Mouse (Mus musculus) forebrain, embryonic 16.5 days (tissue): ENCODE measurements around the gene Camkk1. TPM values are rescaled to one million over a fixed set of nuclear protein-coding genes. Genes with fewer than 3 reads are reported as not detected.

Experiments used
- ATAC-seq: fragments of 200-750 bp; cut with Nextera tagmentation; 2 replicates; pipeline ENCODE4 v1.8.0; 2017; ENCODE audit warnings: mild to moderate bottlenecking, moderate library complexity
- H3K27ac ChIP-seq: fragments of 300-500 bp; sonication (generic); 2 replicates; pipeline ENCODE4 v1.5.1; 2014; ENCODE audit warnings: low read length, control low read depth
- H3K27me3 ChIP-seq: fragments of 300-500 bp; sonication (generic); replicated peaks from 2 replicates; pipeline ENCODE4 v1.6.1; 2014; ENCODE audit warnings: low read length; ENCODE audit not compliant: control insufficient read depth, insufficient read depth
- H3K36me3 ChIP-seq: fragments of 300-500 bp; sonication (generic); 2 replicates; pipeline ENCODE4 v1.6.1; 2014; ENCODE audit not compliant: control insufficient read depth, insufficient read depth
- H3K4me1 ChIP-seq: fragments of 300-500 bp; sonication (generic); replicated peaks from 2 replicates; pipeline ENCODE4 v1.6.1; 2014; ENCODE audit warnings: low read length; ENCODE audit not compliant: control insufficient read depth, insufficient read depth
- H3K4me2 ChIP-seq: fragments of 300-500 bp; sonication (generic); 2 replicates; pipeline ENCODE4 v1.6.1; 2014; ENCODE audit warnings: mild to moderate bottlenecking, low read length, control low read depth
- H3K4me3 ChIP-seq: fragments of 300-500 bp; sonication (generic); replicated peaks from 2 replicates; pipeline ENCODE4 v1.5.1; 2014; ENCODE audit warnings: mild to moderate bottlenecking, low read length, control low read depth
- H3K9ac ChIP-seq: fragments of 300-500 bp; sonication (generic); replicated peaks from 2 replicates; pipeline ENCODE4 v1.6.1; 2014; ENCODE audit warnings: low read depth, low read length, control low read depth
- H3K9me3 ChIP-seq: fragments of 300-500 bp; sonication (generic); 2 replicates; pipeline ENCODE4 v1.6.1; 2016; ENCODE audit warnings: low read length; ENCODE audit not compliant: control insufficient read depth
- WGBS: fragments of 180-500 bp; shearing (Covaris S2); extraction: QIAGEN DNeasy Blood & Tissue Kit; methylation state at CpG from one replicate; pipeline ENCODE4 v1.1.7; 2014; 5-methylcytosine and 5-hydroxymethylcytosine counted together
- polyA plus RNA-seq: library from polyadenylated mRNA; unstranded; fragments of >200 nt; fragmentation: Nextera tagmentation; extraction: Ambion mirVana; gene quantifications from 2 replicates; pipeline ENCODE4 v1.2.1, GENCODE M21; 2015

The Camkk1 gene
- polyA plus RNA-seq, 1 experiment from 2014 or later: 27.7 TPM

DNA sequence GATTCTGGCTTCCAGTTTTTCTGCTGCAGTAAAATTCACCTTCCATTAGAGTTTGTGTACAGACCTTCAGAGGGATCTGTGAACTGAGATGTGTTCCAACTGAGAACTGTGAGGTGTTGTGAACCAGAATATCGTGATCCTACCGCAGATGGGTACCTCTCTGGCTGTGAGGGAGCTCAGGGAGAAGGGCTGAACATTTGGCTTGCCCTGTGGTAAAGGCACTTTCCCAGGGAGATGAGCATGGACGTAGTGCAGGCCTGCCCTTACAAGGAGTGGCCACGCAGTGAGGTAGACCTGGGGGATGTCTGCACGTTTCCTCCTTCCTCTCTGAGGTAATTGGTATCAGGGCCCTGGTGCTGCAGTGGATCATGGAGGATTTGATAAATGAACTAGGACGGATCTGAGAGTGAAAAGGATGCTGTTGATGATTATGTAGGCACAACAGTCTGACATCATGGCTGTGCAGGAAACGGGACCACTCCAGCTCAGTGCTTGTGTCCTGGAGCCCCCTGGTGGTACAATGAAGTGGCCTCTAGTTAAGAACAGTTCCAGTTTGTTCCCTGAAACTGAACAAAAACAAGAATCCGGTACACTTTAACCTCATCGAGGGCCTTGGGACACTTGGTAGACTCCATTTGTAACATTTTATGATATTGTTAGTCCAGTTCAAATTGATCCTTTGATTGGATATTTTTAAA lies 20.4 kb downstream of the Camkk1 start:
- Histone ChIP-seq H3K4me2 (no peak overlapping the region), H3K9ac (no peak overlapping the region)
- WGBS: 59% methylated on average over 9 of the region's 9 CpGs

DNA sequence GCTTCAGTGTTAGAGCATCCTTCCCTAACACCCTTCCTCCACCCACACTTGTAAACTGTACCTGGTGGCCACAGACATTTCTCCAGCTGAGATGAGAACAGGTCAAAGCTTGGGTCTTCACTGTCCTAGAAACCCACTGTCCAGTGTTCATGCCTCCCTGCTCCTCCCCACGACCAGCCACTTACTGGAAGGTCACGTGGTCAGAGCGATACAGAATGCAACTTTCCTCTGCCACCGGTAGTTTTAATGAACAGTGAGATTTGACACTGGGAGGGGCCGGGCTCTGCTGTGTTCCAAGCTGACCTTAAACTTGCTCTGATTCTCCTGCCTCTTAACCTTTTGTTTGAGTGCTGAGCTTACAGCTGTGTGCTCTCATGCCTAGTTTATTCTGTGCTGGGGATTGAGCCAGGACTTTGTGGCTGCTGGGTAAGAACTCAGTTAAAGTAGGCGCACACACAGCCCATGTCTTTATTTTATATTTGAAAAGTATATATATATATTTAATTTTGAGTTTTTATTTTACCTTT lies 25.5 kb downstream of the Camkk1 start:
- no peak overlapping the region for H3K4me2 ChIP-seq
- H3K4me1 ChIP-seq: peaks cover 12% of the 10 kb centered on the region
- no peak for ATAC-seq
- 64% methylated on average over 6 of the region's 6 CpGs for WGBS
- H3K27me3 ChIP-seq: no peaks in the 10 kb centered on the region
- H3K36me3 ChIP-seq: no peaks in the 10 kb centered on the region
- H3K9me3 ChIP-seq: no peaks in the 10 kb centered on the region
- H3K9ac ChIP-seq: no peak overlapping the region
- H3K4me3 ChIP-seq: no peak overlapping the region
- H3K27ac ChIP-seq: no peak overlapping the region

More for the DNA sequence above, 20.4 kb downstream of the Camkk1 start:
- H3K4me3 ChIP-seq: no peak overlapping the region
- no peak overlapping the region for H3K27ac ChIP-seq
- H3K4me1 ChIP-seq: no peaks in the 10 kb centered on the region
- H3K27me3 ChIP-seq: no peaks in the 10 kb centered on the region
- H3K9me3 ChIP-seq: no peaks in the 10 kb centered on the region
- ATAC-seq: peak; percentile 88
- H3K36me3 ChIP-seq: no peaks in the 10 kb centered on the region; the same call in 1 of the 2 replicates

DNA sequence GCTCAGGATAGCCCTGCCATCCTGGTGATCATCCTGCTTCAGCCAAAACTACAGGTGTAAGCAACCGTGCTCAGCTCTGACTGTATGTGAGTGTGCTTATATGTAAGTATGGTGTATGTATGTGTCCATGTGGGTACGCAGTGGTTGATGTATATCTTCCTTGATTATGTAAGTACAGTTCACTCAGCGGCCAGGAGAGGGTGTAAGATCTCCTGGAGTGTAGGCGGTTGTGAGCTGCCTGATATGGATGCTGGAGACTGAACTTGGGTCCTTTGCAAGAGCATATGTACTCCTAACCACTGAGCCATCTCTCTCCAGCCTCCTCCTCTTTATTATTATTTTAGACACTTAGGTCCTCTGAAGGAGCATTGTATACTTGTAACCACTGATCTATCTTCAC lies 26.0 kb downstream of the Camkk1 start:
- H3K36me3 ChIP-seq: no peaks in the 10 kb centered on the region
- no peak overlapping the region for H3K4me3 ChIP-seq
- peaks cover 16% of the 10 kb centered on the region for H3K4me1 ChIP-seq
- no peaks in the 10 kb centered on the region for H3K9me3 ChIP-seq
- H3K27ac ChIP-seq: no peak overlapping the region
- no peak overlapping the region for H3K9ac ChIP-seq
- no peak for ATAC-seq
- 73% methylated on average over 4 of the region's 4 CpGs for WGBS
- H3K27me3 ChIP-seq: no peaks in the 10 kb centered on the region
- no peak overlapping the region for H3K4me2 ChIP-seq

GRCm38 (mm10) chr11:73047542-73047996 lies 28.8 kb downstream of the Camkk1 start, which contains the start of gene Ncbp3:
Gene Ncbp3, plus strand, starts transcription at chr11:73047783.
- H3K4me3 ChIP-seq: peak within 1 kb of the TSS; percentile 95
- H3K9ac ChIP-seq: peak within 1 kb of the TSS; percentile 97
- no peaks in the 10 kb centered on the region for H3K9me3 ChIP-seq
- peak within 1 kb of the TSS; percentile 85 for H3K4me2 ChIP-seq
- H3K36me3 ChIP-seq: no peaks in the 10 kb centered on the region; the same call in 1 of the 2 replicates
- H3K27ac ChIP-seq: peak within 1 kb of the TSS; percentile 87
- peaks cover 16% of the 10 kb centered on the region for H3K4me1 ChIP-seq
- no peaks in the 10 kb centered on the region for H3K27me3 ChIP-seq
- under 1% methylated on average over 39 of the region's 39 CpGs for WGBS
- ATAC-seq: peak; percentile 98

DNA sequence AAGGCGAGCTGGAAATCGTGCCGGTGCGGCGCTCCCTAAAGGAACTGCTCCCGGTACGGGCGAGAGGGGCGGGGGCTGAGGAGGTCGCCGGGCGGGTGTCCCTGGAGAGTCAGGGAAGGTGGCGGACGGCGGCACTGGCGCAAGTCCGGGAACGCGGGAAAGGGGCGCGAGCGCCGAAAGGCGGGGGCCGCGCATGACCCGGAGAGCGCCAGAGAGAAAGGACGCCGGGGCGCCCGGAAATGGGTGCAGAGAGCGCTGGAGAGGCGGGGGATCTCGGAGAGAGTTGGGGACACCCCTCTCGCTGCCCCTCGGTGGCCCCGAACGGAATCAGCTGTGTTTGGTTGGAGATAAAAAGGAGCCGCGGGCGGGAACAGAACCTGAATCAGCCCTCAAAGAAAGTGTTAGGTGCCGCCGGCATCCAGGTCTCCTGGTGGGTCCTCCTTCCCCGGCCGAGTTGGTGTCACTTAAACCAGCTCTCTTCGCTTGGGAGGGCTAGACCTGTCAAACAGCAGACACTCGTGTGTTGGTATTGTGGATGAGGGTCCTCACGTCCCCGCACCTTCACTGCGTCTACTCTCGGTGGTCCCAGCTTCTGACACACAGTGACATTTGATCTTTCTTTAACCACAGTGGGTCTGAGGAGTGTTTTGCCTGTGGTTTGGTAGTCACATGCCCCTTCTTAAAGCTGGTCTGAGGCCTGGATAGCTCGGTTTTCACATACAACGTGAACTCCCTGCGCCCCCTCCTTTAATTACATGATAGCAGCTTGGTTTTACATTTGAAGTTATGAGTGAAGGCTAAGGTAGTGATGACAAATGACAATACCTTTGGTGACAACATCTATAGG lies 29.4 kb downstream of the Camkk1 start:
- ATAC-seq: peak; percentile 62
- Histone ChIP-seq H3K36me3 (peaks cover 2% of the 10 kb centered on the region; the same call in 1 of the 2 replicates), H3K4me1 (peaks cover 16% of the 10 kb centered on the region), H3K9ac (peak overlapping the region; percentile 97), H3K4me2 (peak overlapping the region; percentile 85), H3K9me3 (no peaks in the 10 kb centered on the region), H3K27me3 (no peaks in the 10 kb centered on the region), H3K4me3 (peak overlapping the region; percentile 95), H3K27ac (peak overlapping the region; percentile 87)
- WGBS: 1% methylated on average over 55 of the region's 55 CpGs

DNA sequence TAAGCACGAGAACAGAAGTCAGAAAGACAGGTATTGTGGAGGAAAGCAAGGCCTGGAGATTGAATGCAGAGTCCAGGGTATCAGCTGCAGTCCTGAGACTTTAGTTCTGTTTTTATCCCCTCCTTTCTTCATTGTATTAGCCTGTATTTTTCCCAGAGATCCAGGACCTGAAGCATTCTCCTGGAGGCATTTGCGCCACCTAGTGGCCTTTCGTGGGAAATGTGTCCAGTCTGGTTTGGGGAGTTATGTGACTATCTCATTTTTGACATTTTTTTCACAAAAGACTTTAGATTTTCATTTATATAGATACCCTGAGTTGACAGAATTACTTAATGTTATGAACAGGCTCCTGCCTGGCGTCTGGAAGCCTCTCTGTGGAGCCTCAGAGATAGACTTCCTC lies 30.5 kb downstream of the Camkk1 start:
- Histone ChIP-seq H3K9me3 (no peaks in the 10 kb centered on the region), H3K9ac (peak overlapping the region; percentile 26; the same call in 1 of the 2 replicates), H3K4me3 (peak overlapping the region; percentile 26)

DNA sequence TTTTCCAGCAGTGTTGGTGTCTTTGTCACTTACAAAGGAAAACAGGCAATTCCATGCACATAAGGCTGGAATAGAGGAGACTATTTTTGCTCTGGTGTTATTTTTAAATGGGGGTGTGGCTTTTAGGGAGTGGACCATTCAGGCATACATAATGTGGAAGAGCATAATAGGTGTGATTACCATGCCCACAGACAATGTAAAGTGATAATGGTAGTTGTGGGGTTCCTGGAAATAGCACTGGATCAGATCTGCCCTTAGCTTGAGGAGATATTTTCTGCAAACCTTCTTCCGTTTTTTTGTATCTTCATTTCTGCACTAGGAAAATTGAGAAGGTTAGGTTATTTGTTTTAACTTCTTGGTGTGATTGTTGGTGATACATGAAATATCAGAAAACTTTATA lies 34.0 kb downstream of the Camkk1 start:
- WGBS: 92% methylated on average over 1 of the region's 1 CpGs
- Histone ChIP-seq H3K27ac (no peak overlapping the region), H3K4me2 (no peak overlapping the region), H3K27me3 (no peaks in the 10 kb centered on the region), H3K9ac (no peak overlapping the region), H3K4me1 (peaks cover 14% of the 10 kb centered on the region), H3K36me3 (peaks cover 10% of the 10 kb centered on the region; the same call in 1 of the 2 replicates), H3K4me3 (no peak overlapping the region), H3K9me3 (no peaks in the 10 kb centered on the region)
- ATAC-seq: no peak

More for the DNA sequence above, 30.5 kb downstream of the Camkk1 start:
- peaks cover 16% of the 10 kb centered on the region for H3K4me1 ChIP-seq
- no peaks in the 10 kb centered on the region for H3K27me3 ChIP-seq
- 3% methylated on average over 4 of the region's 4 CpGs for WGBS
- H3K4me2 ChIP-seq: peak overlapping the region; percentile 85
- peaks cover 2% of the 10 kb centered on the region; the same call in 1 of the 2 replicates for H3K36me3 ChIP-seq
- no peak for ATAC-seq
- H3K27ac ChIP-seq: 0 out of 2 replicates have a peak overlapping the region, but pooled peaks have one; percentile 19

- ATAC-seq: no peak
- H3K4me1 ChIP-seq: no peaks in the 10 kb centered on the region
- WGBS: 94% methylated on average over 5 of the region's 5 CpGs
- no peaks in the 10 kb centered on the region for H3K9me3 ChIP-seq
- no peak overlapping the region for H3K9ac ChIP-seq
- no peak overlapping the region for H3K4me2 ChIP-seq
- no peak overlapping the region for H3K4me3 ChIP-seq
- H3K27me3 ChIP-seq: no peaks in the 10 kb centered on the region
- H3K36me3 ChIP-seq: 0 out of 2 replicates have a peak, but pooled peaks cover 9% of the 10 kb centered on the region
- H3K27ac ChIP-seq: no peak overlapping the region
Observed at GRCm38 (mm10) chr11:73057701-73058100, 38.9 kb downstream of the Camkk1 start.

GRCm38 (mm10) chr11:73059630-73060029 lies 40.8 kb downstream of the Camkk1 start:
- Histone ChIP-seq H3K4me2 (no peak overlapping the region), H3K4me1 (no peaks in the 10 kb centered on the region), H3K27me3 (no peaks in the 10 kb centered on the region), H3K4me3 (no peak overlapping the region), H3K9ac (no peak overlapping the region), H3K27ac (no peak overlapping the region), H3K9me3 (no peaks in the 10 kb centered on the region), H3K36me3 (0 out of 2 replicates have a peak, but pooled peaks cover 8% of the 10 kb centered on the region)
- WGBS: 98% methylated on average over 3 of the region's 3 CpGs
- ATAC-seq: no peak
